Mouse (Mus musculus) heart, adult 2 months (tissue): Measurements from ENCODE around the gene Hist1h4j. TPM values are rescaled to one million over a fixed set of nuclear protein-coding genes. Genes with fewer than 3 reads are reported as not detected.

ENCODE experiments used
- DNase-seq, 2 experiments: peaks; one replicate each; pipeline ENCODE4 v3.0.0; 2021
- H3K27ac ChIP-seq: fragments of 200-600 bp; 2 replicates; pipeline ENCODE4 v1.8.1; 2022
- H3K27me3 ChIP-seq: fragments of 200-500 bp; 2 replicates; pipeline ENCODE4 v1.6.1; 2012; ENCODE audit warnings: mild to moderate bottlenecking, low read length, inconsistent platforms, mixed read lengths; ENCODE audit not compliant: control insufficient read depth, insufficient read depth
- H3K36me3 ChIP-seq: fragments of 200-500 bp; 2 replicates; pipeline ENCODE4 v1.6.1; 2012; ENCODE audit warnings: low read length, inconsistent platforms; ENCODE audit not compliant: control insufficient read depth, insufficient read depth
- H3K4me1 ChIP-seq: fragments of 200-500 bp; 2 replicates; pipeline ENCODE4 v1.6.1; 2011; ENCODE audit warnings: low read length; ENCODE audit not compliant: control insufficient read depth, insufficient read depth
- H3K4me3 ChIP-seq: fragments of 200-600 bp; 2 replicates; pipeline ENCODE4 v1.8.1; 2022
- H3K79me2 ChIP-seq: fragments of 200-500 bp; replicated peaks from 2 replicates; pipeline ENCODE4 v1.6.1; 2012; ENCODE audit warnings: mild to moderate bottlenecking, inconsistent platforms, low read length, moderate library complexity, mixed read lengths; ENCODE audit not compliant: control insufficient read depth, insufficient read depth
- H3K9ac ChIP-seq: fragments of 200-500 bp; 2 replicates; pipeline ENCODE4 v1.6.1; 2012; ENCODE audit warnings: low read depth, mild to moderate bottlenecking, control low read depth, inconsistent platforms, low read length, mixed read lengths
- CTCF ChIP-seq: fragments of 200-600 bp; IDR thresholded peaks from 2 replicates; pipeline ENCODE4 v1.8.1; 2022; ENCODE audit warnings: antibody characterized with exemption, mild to moderate bottlenecking, moderate library complexity
- EP300 ChIP-seq: fragments of 200-500 bp; IDR thresholded peaks from 2 replicates; pipeline ENCODE4 v1.6.1; 2011; ENCODE audit warnings: low read depth, low read length, control low read depth; ENCODE audit not compliant: insufficient read depth
- POLR2A ChIP-seq: fragments of 200-500 bp; IDR thresholded peaks from 2 replicates; pipeline ENCODE4 v1.6.1; 2011; ENCODE audit warnings: mild to moderate bottlenecking, low read depth, low read length, control low read depth; ENCODE audit not compliant: insufficient read depth
- WGBS: fragments of 180-500 bp; shearing (Covaris S2); methylation state at CpG from one replicate; pipeline ENCODE4 v1.1.7; 2018; 5-methylcytosine and 5-hydroxymethylcytosine counted together
- intact Hi-C: fragments of 180-260 bp; cut with DNase I; formaldehyde crosslinking; loops from one replicate; pipeline ENCODE4 v1.15.1; 2025
- polyA plus RNA-seq: library from polyadenylated mRNA; depleted of rRNA; stranded (reverse); fragments of >200 nt; gene quantifications from 2 replicates; pipeline ENCODE4 v1.2.3, GENCODE M21; 2012
- total RNA-seq, 2 experiments: library from RNA; stranded (reverse); gene quantifications; 2 replicates each; pipeline ENCODE4 v1.2.3; 2021

Hist1h4j gene
- total and polyA plus RNA-seq, 3 experiments = 1.8 to 3.2 TPM; not detected in 1

GRCm38 (mm10) chr13:21778814-21779766 is 44.2 kb downstream of the Hist1h4j start:
- Histone ChIP-seq H3K27me3 (no peaks in the 10 kb centered on the region), H3K36me3 (no peaks in the 10 kb centered on the region), H3K9ac (peak overlapping the region; percentile 85), H3K4me3 (peak overlapping the region; percentile 77), H3K27ac (peak overlapping the region; percentile 83), H3K4me1 (peaks cover 2% of the 10 kb centered on the region; the same call in 1 of the 2 replicates), H3K79me2 (0 out of 2 replicates have a peak, but pooled peaks cover 1% of the 10 kb centered on the region)
- peak; percentile 43 for TF ChIP-seq POLR2A
- TF ChIP-seq EP300 = no peak
- TF ChIP-seq CTCF = no peak
- WGBS = 5% methylated on average over 33 of the region's 33 CpGs
- intact Hi-C loops = loop anchor here (2.0 to 5.0 kb wide), 3 partner anchors 28 to 263 kb away; partner anchors contain the start of genes Hist1h2ag, Hist1h2bj, Hist1h4i and Hist1h4k
- DNase-seq = peak; percentile 65 to 74

DNA sequence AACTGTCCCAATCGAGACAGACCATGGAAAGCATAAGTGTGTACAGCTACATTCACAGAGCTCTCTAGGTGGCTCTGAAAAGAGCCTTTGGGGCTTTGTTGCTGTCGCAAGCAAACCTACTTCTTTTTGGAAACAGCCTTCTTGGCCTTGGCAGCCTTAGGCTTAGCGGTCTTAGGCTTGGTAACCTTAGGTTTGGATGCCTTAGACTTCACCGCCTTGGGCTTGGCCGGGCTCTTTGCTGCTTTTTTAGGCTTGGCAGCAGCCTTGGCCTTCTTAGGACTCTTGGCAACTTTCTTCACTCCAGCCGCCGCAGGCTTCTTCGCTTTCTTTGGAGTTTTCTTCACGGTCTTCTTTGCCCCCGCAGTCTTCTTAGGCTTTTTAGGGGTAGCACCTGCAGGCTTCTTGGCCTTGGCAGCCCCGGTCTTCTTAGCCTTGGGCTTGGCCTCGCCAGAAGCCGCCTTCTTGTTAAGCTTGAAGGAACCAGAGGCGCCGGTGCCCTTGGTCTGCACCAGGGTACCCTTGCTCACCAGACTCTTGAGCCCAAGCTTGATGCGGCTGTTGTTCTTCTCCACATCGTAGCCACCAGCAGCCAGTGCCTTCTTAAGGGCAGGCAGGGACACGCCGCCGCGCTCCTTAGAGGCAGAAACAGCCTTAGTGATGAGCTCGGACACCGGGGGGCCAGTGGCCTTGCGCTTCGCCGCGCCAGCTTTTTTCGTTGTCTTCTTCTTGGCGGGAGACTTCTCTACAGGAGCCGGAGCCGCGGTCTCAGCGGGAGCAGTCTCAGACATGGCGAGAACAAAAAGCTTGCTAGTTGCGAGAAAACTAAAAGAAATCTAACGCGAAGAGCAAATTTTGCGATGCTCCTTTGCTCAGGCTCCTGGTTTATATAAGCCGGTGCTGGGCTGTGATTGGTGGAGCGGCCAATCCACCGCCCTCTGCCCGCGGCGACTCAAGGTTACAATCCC is 45.2 kb downstream of the Hist1h4j start, which contains the start of gene Hist1h1b:
Gene Hist1h1b, minus strand, starts transcription at position 859 of the 965 bp plus-strand sequence.
- Histone ChIP-seq H3K4me1 (peaks cover 2% of the 10 kb centered on the region; the same call in 1 of the 2 replicates), H3K27ac (peak within 1 kb of the TSS; percentile 58)
- peak; percentile 64 to 67 for DNase-seq

GRCm38 (mm10) chr13:21781021-21781555 is 46.2 kb downstream of the Hist1h4j start:
- H3K27me3 ChIP-seq = no peaks in the 10 kb centered on the region
- TF ChIP-seq EP300 = no peak
- TF ChIP-seq CTCF = no peak
- no peak for TF ChIP-seq POLR2A
- H3K4me3 ChIP-seq = peak overlapping the region; percentile 77
- 53% methylated on average over 6 of the region's 6 CpGs for WGBS
- H3K36me3 ChIP-seq = no peaks in the 10 kb centered on the region
- H3K4me1 ChIP-seq = peaks cover 2% of the 10 kb centered on the region; the same call in 1 of the 2 replicates
- 0 out of 2 replicates have a peak, but pooled peaks cover 1% of the 10 kb centered on the region for H3K79me2 ChIP-seq
- intact Hi-C loops = loop anchor here (10.0 kb wide), 1 partner anchor 1804 kb away; the partner anchor contains the start of gene Hist1h4d
- H3K9ac ChIP-seq = no peak overlapping the region
- no peak for DNase-seq
- H3K27ac ChIP-seq = no peak overlapping the region

More for the DNA sequence above, 45.2 kb downstream of the Hist1h4j start, which contains the start of gene Hist1h1b:
- TF ChIP-seq CTCF = no peak
- no peak for TF ChIP-seq EP300
- TF ChIP-seq POLR2A = peak; percentile 57; the same call in 1 of the 2 replicates
- Histone ChIP-seq H3K4me3 (peak within 1 kb of the TSS; percentile 77), H3K9ac (peak within 1 kb of the TSS; percentile 85), H3K79me2 (0 out of 2 replicates have a peak, but pooled peaks cover 1% of the 10 kb centered on the region), H3K27me3 (no peaks in the 10 kb centered on the region), H3K36me3 (no peaks in the 10 kb centered on the region)
- intact Hi-C loops = loop anchor here (2.0 to 10.0 kb wide), 4 partner anchors 29 to 1805 kb away; partner anchors contain the start of genes Hist1h2ag, Hist1h2bj, Hist1h4d and Hist1h4i
- WGBS = under 1% methylated on average over 44 of the region's 44 CpGs

GRCm38 (mm10) chr13:21781639-21782038 is 46.8 kb downstream of the Hist1h4j start:
- no peaks in the 10 kb centered on the region for H3K36me3 ChIP-seq
- H3K4me1 ChIP-seq = peaks cover 2% of the 10 kb centered on the region; the same call in 1 of the 2 replicates
- no peak overlapping the region for H3K4me3 ChIP-seq
- H3K27me3 ChIP-seq = no peaks in the 10 kb centered on the region
- 98% methylated on average over 1 of the region's 1 CpGs for WGBS
- no peak overlapping the region for H3K27ac ChIP-seq
- no peaks in the 10 kb centered on the region for H3K79me2 ChIP-seq
- no peak for DNase-seq
- no peak for TF ChIP-seq EP300
- H3K9ac ChIP-seq = no peak overlapping the region
- intact Hi-C loops = loop anchor here (10.0 kb wide), 1 partner anchor 1803 kb away; the partner anchor contains the start of gene Hist1h4d
